Mouse (Mus musculus) G1E (cell line): Measurements from ENCODE around the gene Ccdc13. TPM values are rescaled to one million over a fixed set of nuclear protein-coding genes. Genes with fewer than 3 reads are reported as not detected.
A peak's percentile ranks its signal among the peaks of the same experiment; 100 is the strongest.

Source experiments
- ATAC-seq: 2 replicates; pipeline ENCODE4 v1.8.0; 2016; ENCODE audit warnings: mild to moderate bottlenecking; ENCODE audit not compliant: insufficient number of reproducible peaks, poor library complexity, low FRiP score, severe bottlenecking; ENCODE audit errors: extremely low read depth
- DNase-seq: peaks from one replicate; pipeline ENCODE4 v3.0.0; 2012; ENCODE audit warnings: low spot score
- H3K27me3 ChIP-seq: 2 replicates; pipeline ENCODE4 v1.6.1; 2012; ENCODE audit warnings: mild to moderate bottlenecking, low read length, inconsistent platforms; ENCODE audit not compliant: insufficient read depth
- H3K36me3 ChIP-seq: replicated peaks from 2 replicates; pipeline ENCODE3; 2012; ENCODE audit warnings: mild to moderate bottlenecking, inconsistent platforms
- H3K4me1 ChIP-seq: 2 replicates; pipeline ENCODE4 v1.6.1; 2012; ENCODE audit warnings: low read depth, low read length, inconsistent platforms, mixed read lengths; ENCODE audit not compliant: insufficient read depth
- H3K4me3 ChIP-seq: 2 replicates; pipeline ENCODE4 v1.5.1; 2012; ENCODE audit warnings: low read depth, mild to moderate bottlenecking, inconsistent platforms, low read length, moderate library complexity, mixed read lengths
- H3K9me3 ChIP-seq: replicated peaks from 2 replicates; pipeline ENCODE4 v1.6.1; 2012; ENCODE audit warnings: inconsistent platforms
- CTCF ChIP-seq: IDR thresholded peaks from 2 replicates; pipeline ENCODE4 v1.5.1; 2012; ENCODE audit warnings: low read depth, low read length, inconsistent platforms, mixed read lengths
- GATA1 ChIP-seq: IDR thresholded peaks from 2 replicates; pipeline ENCODE4 v1.6.1; 2012; ENCODE audit warnings: borderline replicate concordance, low read length, inconsistent platforms, mixed read lengths
- GATA2 ChIP-seq: IDR thresholded peaks from 2 replicates; pipeline ENCODE4 v1.6.1; 2012; ENCODE audit warnings: low read depth, low read length, inconsistent platforms, borderline replicate concordance
- POLR2AphosphoS5 ChIP-seq: IDR thresholded peaks from 2 replicates; pipeline ENCODE4 v1.6.1; 2012; ENCODE audit warnings: low read depth, low read length, inconsistent platforms; ENCODE audit not compliant: insufficient replicate concordance
- TAL1 ChIP-seq: conservative IDR thresholded peaks from 2 replicates; pipeline ENCODE4 v1.6.1; 2012; ENCODE audit warnings: low read depth, low read length, inconsistent platforms, mixed read lengths
- polyA plus RNA-seq: library from polyadenylated mRNA; stranded (reverse); fragments of >175 nt; gene quantifications from 2 replicates; pipeline ENCODE4 v1.2.3, GENCODE M21; 2012
- total RNA-seq, 2 experiments: library from RNA; stranded (forward) in 1 of 2; stranded (reverse) in 1 of 2; fragments of 200-1000 nt in 1 of 2; fragments of >200 nt in 1 of 2; fragmentation: Nextera tagmentation in 1 of 2; gene quantifications; 2 replicates each; pipeline ENCODE4 v1.2.3; 2014 to 2017

Ccdc13 gene
- total and polyA plus RNA-seq, 3 experiments: 0.09 to 0.33 TPM; not detected in 1

DNA sequence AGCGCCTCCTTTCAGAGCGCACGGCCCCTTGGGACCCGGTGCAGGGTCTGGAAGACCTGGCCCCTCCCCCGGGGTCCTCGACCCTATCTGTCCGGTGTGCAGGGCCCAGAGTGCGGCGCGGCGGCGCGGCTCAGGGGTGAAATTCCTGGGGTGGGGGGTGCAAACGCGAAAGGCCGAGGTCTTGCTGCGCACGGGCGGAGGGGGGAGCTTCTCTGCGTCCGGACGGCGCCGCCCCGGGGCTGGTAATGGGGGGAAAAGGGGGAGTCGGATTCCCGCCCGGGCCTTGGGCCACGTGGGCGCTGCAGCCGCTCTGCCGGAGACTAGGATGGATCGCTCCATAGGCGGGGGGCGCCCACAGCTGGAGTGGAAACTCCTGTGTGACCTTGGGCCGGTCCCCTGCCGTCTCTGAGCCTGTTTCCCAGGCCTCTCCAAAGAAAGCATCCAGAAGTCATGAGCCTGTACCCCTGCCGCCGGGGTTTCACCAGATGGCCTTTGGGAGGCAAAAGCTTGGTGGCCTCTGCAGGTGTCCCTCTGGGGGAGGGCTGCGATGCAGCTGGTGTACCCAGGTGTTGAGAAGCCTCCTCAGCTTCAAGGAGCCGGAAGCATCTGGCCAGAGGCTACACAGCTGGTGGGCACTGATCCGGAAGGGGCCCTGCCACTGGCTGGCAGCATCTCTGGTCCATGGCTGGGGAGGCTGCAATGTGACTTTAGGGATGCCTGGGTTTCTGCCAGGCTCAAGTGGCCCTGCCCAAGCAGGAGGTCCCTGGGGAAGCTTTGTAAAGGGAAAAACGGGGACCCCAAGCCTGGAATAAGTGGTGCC, 78.8 kb downstream of the Ccdc13 start:
- Histone ChIP-seq H3K27me3 (peaks cover 62% of the 10 kb centered on the region), H3K4me1 (peaks cover 27% of the 10 kb centered on the region), H3K36me3 (peaks cover 34% of the 10 kb centered on the region), H3K4me3 (peak overlapping the region; percentile 69; the same call in 1 of the 2 replicates), H3K9me3 (no peaks in the 10 kb centered on the region)
- DNase-seq (no peak), ATAC-seq (no peak)
- TF ChIP-seq GATA1 (no peak), TAL1 (no peak), POLR2AphosphoS5 (no peak), CTCF (no peak)

DNA sequence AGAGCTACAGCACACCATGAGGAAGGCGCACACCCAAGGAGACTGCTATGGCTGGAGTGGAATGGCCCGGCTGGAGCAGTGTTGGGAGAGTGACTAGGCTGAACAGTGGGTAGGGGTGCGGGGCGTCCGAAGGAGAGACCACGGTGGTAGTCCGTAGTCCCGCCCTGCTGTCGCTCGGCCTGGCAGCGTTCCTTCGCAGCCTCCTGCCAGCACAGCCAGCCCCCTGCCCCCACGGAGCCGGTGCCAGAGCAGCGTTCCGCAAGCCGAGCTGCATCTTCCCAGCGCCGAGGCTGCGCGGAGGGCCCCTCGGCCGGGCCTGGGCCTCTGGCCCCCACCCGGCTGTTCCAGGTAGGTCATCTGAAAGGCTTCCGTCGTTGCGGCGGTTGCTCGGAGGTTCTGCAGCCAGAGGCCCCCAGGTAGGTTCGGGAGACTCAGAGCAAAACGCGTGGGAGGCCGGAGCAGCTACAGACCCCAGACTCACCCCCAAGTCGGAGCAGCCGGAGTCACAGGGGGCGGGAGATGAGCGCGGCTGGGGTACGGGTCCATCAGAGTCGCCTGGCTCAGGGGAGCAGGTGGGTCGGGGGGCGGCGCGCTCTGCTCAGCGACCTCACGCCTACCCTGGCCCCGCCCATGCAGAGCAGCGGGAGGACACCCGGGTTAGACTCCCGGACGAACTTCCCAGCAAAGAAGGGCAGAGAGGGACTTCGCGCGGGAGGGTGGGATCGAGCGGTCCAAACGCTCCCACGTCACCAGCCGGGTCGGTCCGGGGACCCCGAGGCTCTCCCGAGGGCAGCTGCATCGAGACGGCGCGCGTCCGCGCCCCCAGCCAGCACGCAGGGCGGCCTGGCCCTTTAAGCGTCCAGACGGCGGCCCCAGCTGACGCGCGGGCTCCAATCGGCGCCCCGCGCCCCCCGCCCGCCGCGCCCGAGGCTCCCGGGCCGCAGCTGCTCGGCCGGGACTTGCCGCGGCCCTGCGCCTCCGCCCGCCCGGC, 79.9 kb downstream of the Ccdc13 start, which contains the start of gene Zfp651:
Zfp651 (plus strand) TSS at position 240 of the 991 bp plus-strand sequence.
- H3K36me3 ChIP-seq: peaks cover 44% of the 10 kb centered on the region
- peaks cover 59% of the 10 kb centered on the region for H3K27me3 ChIP-seq
- no peak for TF ChIP-seq POLR2AphosphoS5
- no peak for TF ChIP-seq CTCF
- no peak for TF ChIP-seq GATA1
- TF ChIP-seq GATA2: no peak
- TF ChIP-seq TAL1: no peak
- peak within 1 kb of the TSS; percentile 69 for H3K4me3 ChIP-seq
- no peak for ATAC-seq
- DNase-seq: peak; percentile 53
- no peaks in the 10 kb centered on the region for H3K9me3 ChIP-seq
- peaks cover 27% of the 10 kb centered on the region for H3K4me1 ChIP-seq

DNA sequence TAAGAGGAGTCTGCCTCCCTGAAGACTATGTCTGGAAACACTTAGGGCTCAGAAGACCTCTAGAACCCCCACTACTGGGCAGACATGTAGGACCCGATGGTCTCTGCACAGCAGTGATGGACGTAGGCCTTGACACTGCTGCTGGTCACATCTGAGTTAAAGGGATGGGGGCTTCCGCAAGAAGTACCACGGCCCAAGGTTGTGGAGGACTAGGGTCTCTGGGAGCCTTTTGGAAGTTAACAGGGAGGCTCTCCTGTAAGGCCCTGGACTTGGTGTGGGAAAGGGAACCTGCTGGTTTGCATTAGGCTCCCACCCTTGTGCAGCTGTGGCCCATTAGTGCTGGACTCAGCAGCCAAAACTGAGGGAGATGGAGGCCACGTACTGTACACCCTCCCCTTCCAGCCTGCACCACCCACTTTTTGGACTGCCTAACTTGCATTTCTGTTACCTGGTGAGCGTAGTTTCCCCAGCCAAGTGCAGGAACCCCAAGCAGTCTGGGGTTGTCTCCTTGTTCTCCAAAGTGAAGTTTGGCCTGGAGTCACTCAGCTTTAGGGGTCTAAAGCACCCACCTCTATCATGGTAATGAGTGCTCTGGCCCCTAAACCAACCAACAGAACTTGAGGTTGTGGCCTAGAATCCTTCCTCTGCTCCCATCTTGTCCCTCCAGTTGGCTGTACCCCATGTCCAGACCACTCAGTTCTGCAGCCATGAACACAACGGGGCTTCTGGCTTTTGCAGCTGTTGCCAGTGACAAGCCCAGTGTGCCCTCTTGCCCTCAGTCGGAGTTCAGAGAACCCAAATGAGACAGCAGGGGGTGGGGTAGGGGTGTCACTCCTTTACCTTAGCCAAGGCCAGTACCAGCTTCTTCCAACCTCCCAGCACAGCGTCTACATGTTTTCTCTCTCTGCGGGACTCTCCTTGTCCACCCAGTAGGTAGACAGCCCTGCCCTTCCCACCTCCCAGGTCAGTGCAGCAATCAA, 81.1 kb downstream of the Ccdc13 start:
- H3K4me1 ChIP-seq: peaks cover 27% of the 10 kb centered on the region
- H3K27me3 ChIP-seq: peaks cover 48% of the 10 kb centered on the region
- no peaks in the 10 kb centered on the region for H3K9me3 ChIP-seq
- H3K36me3 ChIP-seq: peaks cover 57% of the 10 kb centered on the region
- H3K4me3 ChIP-seq: no peak overlapping the region
- TF ChIP-seq POLR2AphosphoS5 (peak; percentile 63; the same call in 1 of the 2 replicates), CTCF (no peak)
- ATAC-seq (no peak), DNase-seq (no peak)

DNA sequence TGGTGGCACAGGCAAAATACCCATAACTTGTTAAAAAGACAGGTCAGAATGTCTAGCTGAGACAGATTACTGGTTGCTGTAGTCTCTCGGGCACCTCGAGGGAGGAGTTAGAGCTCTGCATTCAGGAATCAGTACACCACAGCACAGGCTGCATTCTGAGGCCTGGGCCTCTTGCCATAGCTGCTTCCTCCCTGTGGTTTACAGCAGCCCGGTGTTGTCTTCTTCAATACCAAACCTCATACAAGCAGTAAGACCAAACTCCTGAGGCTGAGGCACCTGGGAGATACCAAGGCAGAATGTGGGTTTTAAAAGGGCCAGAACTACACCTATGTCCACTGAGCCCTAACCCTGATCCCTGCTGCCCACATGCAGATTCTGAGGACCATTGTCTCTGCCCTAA, 81.8 kb downstream of the Ccdc13 start:
- H3K4me1 ChIP-seq: peaks cover 27% of the 10 kb centered on the region
- H3K27me3 ChIP-seq: peaks cover 41% of the 10 kb centered on the region
- TF ChIP-seq CTCF (no peak), POLR2AphosphoS5 (no peak), GATA1 (no peak), GATA2 (no peak), TAL1 (no peak)
- DNase-seq (no peak), ATAC-seq (no peak)
- H3K4me3 ChIP-seq: no peak overlapping the region
- no peaks in the 10 kb centered on the region for H3K9me3 ChIP-seq
- peaks cover 64% of the 10 kb centered on the region for H3K36me3 ChIP-seq

DNA sequence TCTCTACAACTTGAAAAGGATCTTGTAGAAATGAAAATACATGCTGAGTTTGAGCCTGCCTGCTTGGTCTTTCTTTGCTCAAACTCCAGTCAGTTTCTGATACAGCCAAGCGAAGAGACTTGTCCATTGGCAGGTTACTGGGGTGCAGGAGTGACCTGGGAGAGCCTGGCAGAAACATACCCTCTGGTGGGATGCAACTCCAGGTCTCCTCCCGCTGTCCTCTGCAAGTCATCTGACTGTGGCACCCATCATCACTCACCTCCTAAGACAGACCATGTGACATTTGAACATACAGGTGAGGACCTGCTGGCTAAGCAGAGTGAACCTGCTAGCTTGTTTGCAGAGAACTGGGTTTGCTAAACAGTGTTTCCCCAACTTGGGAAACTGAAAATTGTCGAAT, 82.5 kb downstream of the Ccdc13 start:
- TF ChIP-seq GATA1 (no peak), CTCF (no peak), TAL1 (no peak), GATA2 (no peak), POLR2AphosphoS5 (no peak)
- peaks cover 27% of the 10 kb centered on the region for H3K4me1 ChIP-seq
- H3K27me3 ChIP-seq: peaks cover 34% of the 10 kb centered on the region
- DNase-seq (no peak), ATAC-seq (no peak)
- H3K36me3 ChIP-seq: peaks cover 70% of the 10 kb centered on the region
- no peaks in the 10 kb centered on the region for H3K9me3 ChIP-seq
- no peak overlapping the region for H3K4me3 ChIP-seq
